Mouse (Mus musculus): ENCODE data around the gene Unc79.
A peak's percentile ranks its signal among the peaks of the same experiment; 100 is the strongest.

The Unc79 gene

GRCm38 (mm10) chr12:103128914-103129313 is 180.3 kb downstream of the Unc79 start:
- no peak for DNase-seq (ENCODE audit: low spot score in 2 of 2)

DNA sequence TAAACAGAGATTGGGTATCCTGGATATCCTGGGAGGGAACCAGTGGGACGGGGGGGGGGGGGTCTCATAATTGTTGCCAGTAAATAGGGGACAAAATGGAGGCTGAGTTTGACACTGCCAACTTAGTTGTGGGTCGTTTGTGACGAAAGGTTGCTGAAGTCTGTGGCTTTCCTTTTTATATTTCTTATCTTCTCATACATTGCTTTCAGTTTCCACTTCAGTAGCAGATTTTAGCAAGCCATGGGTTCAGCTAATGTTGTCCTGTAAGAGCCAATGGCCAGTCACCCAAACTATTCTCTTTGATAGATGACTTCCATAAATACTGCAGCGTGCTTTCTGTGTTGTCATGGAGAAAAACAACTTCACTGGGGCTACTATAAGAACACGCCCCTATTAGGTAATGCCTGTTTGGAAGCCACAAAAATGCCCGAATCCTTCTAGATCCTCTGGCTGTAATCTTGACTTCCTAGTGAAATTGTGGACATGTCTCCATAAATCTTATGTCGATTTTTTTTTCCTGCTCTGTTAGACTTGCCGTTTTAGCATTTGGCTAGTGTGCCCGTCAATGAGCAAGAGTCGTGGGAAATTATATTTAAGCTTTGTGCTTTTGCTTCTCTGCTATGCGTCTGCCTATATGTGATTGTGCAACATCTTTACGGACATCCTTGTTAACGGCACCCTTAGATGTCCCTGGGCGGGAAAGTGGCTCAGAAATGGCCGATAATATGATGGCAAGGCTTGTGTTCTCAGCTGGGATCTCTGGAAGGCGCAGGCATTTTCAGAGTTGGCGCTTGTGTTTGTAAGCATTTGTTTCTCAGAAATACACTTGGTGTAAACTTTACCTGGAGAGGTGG is 181.0 kb downstream of the Unc79 start:
- no peak for DNase-seq (ENCODE audit: low spot score in 2 of 2)

DNA sequence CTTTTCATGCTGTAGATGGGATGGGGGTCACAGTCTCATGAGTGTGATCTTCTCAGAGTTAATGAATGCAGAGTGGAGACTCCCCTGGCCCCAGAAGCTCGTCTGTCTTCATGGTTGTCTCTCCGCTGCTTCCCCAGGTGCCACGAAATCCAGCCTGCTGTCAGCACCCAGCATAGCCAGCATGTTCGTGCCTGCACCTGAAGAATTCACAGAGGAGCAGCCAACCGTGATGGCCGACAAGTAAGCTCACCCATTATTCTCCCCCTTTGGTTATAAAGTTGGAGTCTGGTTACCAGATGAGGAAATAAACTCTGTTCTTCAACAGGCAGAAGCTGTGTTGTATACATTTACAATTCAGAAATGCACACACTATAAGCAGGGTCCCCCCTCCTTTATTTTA is 182.8 kb downstream of the Unc79 start:
- no peak for DNase-seq (ENCODE audit: low spot score in 2 of 2)

GRCm38 (mm10) chr12:103142550-103143010 is 193.9 kb downstream of the Unc79 start:
- DNase-seq (ENCODE audit: low spot score in 2 of 2): peak in 1 of 2 experiments; percentile 37

GRCm38 (mm10) chr12:103143798-103144565 is 195.3 kb downstream of the Unc79 start:
- DNase-seq (ENCODE audit: low spot score in 2 of 2): peak; percentile 39 to 56

DNA sequence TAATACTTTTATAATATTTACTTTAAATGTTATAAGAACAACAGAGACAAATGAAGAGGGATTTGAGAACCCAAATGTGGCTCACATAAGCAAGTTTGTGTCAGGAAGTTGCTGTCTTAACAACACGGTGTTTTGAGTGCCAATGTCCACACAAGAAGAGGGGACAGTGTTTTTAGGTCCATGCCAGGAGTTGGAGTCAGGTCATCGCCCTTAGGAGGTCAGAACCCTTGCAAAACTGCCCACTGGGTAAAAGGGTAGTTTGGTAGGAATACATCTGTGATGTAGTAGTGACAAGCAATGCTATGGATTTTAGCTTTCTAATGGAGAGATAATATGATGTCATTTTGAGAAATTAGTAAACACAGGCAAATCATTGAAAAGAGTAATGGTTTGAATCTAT is 201.6 kb downstream of the Unc79 start:
- no peak for DNase-seq (ENCODE audit: low spot score in 2 of 2)

GRCm38 (mm10) chr12:103154927-103155326 is 206.3 kb downstream of the Unc79 start:
- DNase-seq (ENCODE audit: low spot score in 2 of 2): no peak

GRCm38 (mm10) chr12:103155406-103155805 is 206.7 kb downstream of the Unc79 start:
- no peak for DNase-seq (ENCODE audit: low spot score in 2 of 2)

- no peak for DNase-seq (ENCODE audit: low spot score in 2 of 2)
Measured at GRCm38 (mm10) chr12:103157129-103157910, 208.7 kb downstream of the Unc79 start.

- no peak for DNase-seq (ENCODE audit: low spot score in 2 of 2)
Measured at GRCm38 (mm10) chr12:103159016-103159415, 210.4 kb downstream of the Unc79 start.

DNA sequence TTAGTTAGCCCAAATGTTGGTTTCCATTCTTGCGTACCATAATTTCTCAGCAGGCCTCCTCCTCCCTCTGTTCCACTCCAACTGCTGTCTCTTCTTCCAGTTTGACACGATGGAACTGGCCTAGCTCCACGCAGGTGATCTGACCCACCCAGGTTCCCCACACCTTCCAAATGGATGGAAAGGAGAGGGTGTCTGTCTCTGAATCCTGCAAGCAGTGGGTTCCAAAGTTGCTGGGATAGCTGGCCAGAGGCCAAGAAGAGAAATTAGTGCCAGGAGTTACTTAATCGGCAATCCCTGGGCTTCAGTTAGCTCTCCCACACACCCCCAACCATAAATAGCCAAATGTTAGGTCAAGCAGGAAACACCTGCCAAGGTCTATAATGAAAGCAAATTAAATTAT is 212.1 kb downstream of the Unc79 start:
- DNase-seq (ENCODE audit: low spot score in 2 of 2): no peak

DNA sequence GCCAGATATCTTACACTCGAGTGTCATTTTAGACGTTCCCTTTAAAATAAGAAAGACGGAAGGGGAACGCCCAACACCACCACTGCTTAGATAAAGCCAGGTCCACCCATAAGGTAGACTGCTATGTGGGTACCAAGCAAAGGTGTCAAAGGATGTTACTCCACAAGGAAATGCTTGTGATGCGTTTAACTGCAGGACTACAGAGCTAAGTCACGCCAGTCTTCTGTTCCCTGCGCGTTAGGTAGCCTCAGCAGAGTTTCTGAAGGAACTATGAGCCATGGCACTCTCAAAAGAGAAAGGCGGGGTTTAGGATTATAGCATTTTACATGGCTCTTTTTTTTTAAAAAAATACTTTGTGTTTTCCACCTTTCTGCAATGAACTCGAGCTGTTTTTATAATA is 214.9 kb downstream of the Unc79 start:
- no peak for DNase-seq (ENCODE audit: low spot score in 2 of 2)

DNA sequence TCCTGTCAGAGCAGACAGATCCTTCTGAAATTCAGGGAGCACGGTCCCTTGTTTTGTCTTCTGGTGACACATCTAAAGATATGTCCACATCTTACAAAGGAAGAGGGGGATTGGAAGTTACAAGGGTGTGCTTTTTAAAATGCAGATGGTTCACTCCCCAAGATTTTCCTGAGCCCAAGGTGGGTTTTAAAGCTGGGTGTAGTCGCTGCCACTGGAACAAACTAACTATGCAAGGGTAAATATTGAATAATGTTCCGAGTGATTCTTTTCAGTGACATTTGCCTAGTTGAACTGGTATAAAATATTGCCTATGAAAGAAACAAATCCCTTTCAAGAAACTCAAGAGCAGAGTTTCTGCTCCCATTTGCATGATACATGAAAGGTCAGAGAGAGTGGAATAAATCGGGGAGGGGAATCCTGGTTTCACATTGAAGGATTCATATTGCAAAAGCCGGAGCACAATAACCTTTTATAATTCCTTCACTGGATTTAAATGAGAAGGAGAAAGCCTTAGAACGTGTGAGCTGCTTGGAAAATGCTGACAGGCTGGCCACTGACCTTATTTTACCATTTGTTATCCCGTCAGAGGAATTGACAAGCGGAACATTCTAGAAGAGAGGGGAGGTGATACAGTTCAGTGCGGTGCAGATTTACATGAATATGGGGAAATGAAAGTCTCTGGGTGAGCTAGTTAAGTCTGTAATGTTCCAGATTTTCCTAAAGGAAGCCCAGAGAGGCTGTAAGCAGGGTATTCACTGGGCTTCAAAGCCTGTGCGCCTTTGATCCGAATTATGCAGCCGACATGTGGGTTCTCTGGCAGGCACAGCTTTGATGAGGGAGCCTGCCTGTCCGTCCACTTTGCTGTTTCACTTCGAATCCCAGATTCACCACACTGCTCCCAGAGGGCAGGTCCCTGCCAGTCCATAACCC is 215.7 kb downstream of the Unc79 start:
- DNase-seq (ENCODE audit: low spot score in 2 of 2): no peak

GRCm38 (mm10) chr12:103168892-103169291 is 220.2 kb downstream of the Unc79 start:
- no peak for DNase-seq (ENCODE audit: low spot score in 2 of 2)

GRCm38 (mm10) chr12:103183057-103183456 is 234.4 kb downstream of the Unc79 start:
- no peak for DNase-seq (ENCODE audit: low spot score in 2 of 2)

GRCm38 (mm10) chr12:103187020-103187419 is 238.4 kb downstream of the Unc79 start:
- no peak for DNase-seq (ENCODE audit: low spot score in 2 of 2)

DNA sequence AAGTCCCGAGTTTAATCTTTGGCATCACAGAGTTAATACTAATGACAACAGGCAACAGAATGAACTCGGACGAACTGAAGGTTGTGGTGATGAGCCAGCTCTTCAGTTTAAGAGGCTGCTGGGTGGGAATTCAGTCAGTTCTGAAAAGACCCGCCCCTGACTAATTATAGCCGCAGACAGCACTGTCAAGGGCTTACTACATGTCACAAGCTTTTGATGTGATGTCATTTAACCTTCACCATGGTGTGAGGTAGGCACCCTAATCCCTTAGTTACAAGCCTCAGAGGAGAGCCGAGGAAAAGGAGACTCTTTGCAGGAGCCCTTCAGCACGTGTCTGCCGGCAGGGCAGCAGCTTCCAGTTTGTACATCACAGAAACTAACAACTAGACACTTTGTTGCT is 239.6 kb downstream of the Unc79 start:
- DNase-seq (ENCODE audit: low spot score in 2 of 2): no peak

DNA sequence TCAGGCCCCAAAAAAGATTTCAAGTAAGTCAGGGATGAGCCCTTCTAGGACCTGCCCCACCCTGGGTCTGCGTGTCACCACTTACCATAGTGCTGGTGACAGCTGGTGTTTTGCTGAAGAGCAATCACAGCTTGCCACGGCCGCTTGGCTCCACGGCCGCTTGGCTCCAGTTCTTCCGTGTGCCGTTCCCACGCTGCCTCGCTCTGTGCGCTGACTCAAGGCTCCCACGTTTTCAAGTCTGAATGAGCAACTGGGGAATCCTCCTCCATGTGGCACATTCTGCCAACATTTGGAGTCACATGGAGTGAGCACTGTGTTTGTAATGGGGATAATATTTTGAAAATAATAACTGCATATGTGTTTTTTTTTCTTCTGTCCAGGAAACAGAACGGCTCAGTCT is 241.1 kb downstream of the Unc79 start:
- DNase-seq (ENCODE audit: low spot score in 2 of 2): no peak

GRCm38 (mm10) chr12:103192996-103193395 is 244.3 kb downstream of the Unc79 start:
- no peak for DNase-seq (ENCODE audit: low spot score in 2 of 2)

- peak; percentile 33 to 71 for DNase-seq (ENCODE audit: low spot score in 2 of 2)
Measured at GRCm38 (mm10) chr12:103202592-103203544, 254.2 kb downstream of the Unc79 start.
